Mouse (Mus musculus): ENCODE measurements around the gene Nlk. TPM values are rescaled to one million over a fixed set of nuclear protein-coding genes. Genes with fewer than 3 reads are reported as not detected.

The Nlk gene
- polyA plus RNA-seq, 1 experiment from 2014 or later, result 13.6 TPM

DNA sequence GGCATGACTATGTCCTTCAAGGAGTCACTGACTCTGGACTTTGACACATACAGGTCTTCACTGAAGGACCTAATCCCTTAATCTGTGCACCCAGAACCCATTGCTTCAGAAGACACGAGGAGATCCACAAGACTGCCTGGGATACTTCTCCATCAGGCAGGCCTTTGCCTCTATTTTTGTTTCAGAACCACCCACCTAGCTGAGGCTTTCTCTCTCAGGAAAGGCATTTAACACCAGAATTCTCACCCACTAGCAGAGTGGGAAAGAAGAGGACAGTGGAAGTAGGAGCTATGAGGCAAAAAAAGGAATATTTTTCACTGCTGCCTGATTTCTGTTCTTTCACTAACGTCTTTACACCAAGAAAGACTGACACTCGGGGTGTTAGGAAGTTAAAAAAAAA lies 29.2 kb upstream of the Nlk start:
- Histone ChIP-seq H3K27ac (no peak overlapping the region), H3K9ac (no peak overlapping the region)
- 66% methylated on average over 3 of the region's 3 CpGs for WGBS

DNA sequence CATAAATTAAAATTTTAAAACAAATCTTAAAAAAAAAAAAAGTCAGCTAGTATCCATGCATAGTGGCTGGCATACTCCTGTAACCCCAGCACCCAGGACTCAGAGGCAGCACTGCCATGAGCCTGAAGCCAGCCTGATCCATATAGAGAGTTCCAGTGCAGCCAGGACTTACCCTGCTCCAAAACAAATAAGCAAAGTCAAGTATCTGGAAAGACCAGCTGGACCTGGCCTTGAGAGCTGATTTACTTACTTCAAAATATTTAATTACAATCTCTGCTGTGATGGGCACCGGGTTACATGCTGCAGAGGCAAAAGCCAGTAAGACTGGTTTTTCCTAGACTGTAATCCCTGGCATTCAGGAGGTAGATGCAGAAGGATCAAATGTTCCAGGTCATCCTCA lies 27.6 kb upstream of the Nlk start:
- 74% methylated on average over 1 of the region's 1 CpGs for WGBS
- no peaks in the 10 kb centered on the region for H3K36me3 ChIP-seq
- no peak overlapping the region for H3K9ac ChIP-seq
- no peaks in the 10 kb centered on the region for H3K4me1 ChIP-seq (replicated peaks)
- no peak overlapping the region for H3K4me3 ChIP-seq
- ATAC-seq (replicated peaks; ENCODE audit: insufficient number of reproducible peaks, insufficient read depth, low FRiP score, low read depth), result no peak
- H3K27me3 ChIP-seq, result no peaks in the 10 kb centered on the region
- no peak overlapping the region for H3K27ac ChIP-seq
- no peaks in the 10 kb centered on the region for H3K9me3 ChIP-seq (replicated peaks)
- no peak overlapping the region for H3K4me2 ChIP-seq

More for the DNA sequence above, 29.2 kb upstream of the Nlk start:
- Histone ChIP-seq H3K36me3 (no peaks in the 10 kb centered on the region), H3K9me3 (replicated peaks) (no peaks in the 10 kb centered on the region), H3K4me3 (no peak overlapping the region), H3K4me2 (no peak overlapping the region), H3K4me1 (replicated peaks) (no peaks in the 10 kb centered on the region), H3K27me3 (no peaks in the 10 kb centered on the region)
- no peak for ATAC-seq (replicated peaks; ENCODE audit: insufficient number of reproducible peaks, insufficient read depth, low FRiP score, low read depth)

DNA sequence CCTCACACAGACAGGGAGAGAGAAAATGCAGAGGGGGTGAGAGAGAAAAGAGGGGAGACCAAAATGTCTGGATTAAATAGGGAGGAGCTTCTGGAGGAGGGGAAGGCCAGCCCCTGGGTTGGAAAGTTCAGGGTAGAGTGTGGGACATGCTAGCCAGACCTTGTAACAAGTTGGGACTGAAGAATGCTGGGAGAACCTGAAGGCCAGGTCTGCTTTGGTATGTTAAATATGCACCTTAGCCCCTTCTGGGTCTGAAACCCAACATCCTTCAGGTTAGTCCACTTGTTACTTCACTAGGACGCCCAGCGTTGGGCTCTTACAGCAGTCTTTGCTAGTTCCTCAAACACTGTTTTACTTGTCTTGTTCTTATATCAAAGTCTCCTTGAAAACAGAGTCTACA lies 24.2 kb upstream of the Nlk start:
- Histone ChIP-seq H3K4me2 (no peak overlapping the region), H3K36me3 (no peaks in the 10 kb centered on the region), H3K27me3 (no peaks in the 10 kb centered on the region), H3K4me3 (no peak overlapping the region), H3K9ac (no peak overlapping the region), H3K4me1 (replicated peaks) (no peaks in the 10 kb centered on the region), H3K9me3 (replicated peaks) (no peaks in the 10 kb centered on the region), H3K27ac (no peak overlapping the region)
- WGBS, result 73% methylated on average over 2 of the region's 2 CpGs
- no peak for ATAC-seq (replicated peaks; ENCODE audit: insufficient number of reproducible peaks, insufficient read depth, low FRiP score, low read depth)

DNA sequence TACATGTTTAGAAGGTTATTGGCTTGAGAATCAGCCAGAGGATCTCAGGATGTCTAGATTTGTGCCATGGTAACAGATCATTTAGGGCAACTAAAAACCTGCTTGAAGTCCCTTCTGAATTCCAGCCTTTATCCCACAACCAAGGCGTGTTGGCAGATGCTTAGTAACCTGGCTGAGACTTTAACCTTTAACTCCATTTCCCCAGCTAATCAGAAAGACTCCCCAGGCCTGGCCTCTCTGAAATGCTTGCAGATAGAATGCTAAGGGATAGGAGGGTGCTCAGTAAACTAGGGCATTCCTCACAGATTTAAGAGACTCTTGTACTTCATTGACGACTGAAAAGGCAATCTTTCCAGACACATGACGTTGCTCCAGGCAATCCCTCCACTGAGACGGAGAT lies 20.5 kb upstream of the Nlk start:
- Histone ChIP-seq H3K4me3 (no peak overlapping the region), H3K27me3 (no peaks in the 10 kb centered on the region), H3K4me1 (replicated peaks) (no peaks in the 10 kb centered on the region), H3K36me3 (no peaks in the 10 kb centered on the region), H3K9ac (no peak overlapping the region), H3K27ac (no peak overlapping the region), H3K9me3 (replicated peaks) (no peaks in the 10 kb centered on the region), H3K4me2 (no peak overlapping the region)
- 66% methylated on average over 4 of the region's 4 CpGs for WGBS
- ATAC-seq (replicated peaks; ENCODE audit: insufficient number of reproducible peaks, insufficient read depth, low FRiP score, low read depth), result no peak

DNA sequence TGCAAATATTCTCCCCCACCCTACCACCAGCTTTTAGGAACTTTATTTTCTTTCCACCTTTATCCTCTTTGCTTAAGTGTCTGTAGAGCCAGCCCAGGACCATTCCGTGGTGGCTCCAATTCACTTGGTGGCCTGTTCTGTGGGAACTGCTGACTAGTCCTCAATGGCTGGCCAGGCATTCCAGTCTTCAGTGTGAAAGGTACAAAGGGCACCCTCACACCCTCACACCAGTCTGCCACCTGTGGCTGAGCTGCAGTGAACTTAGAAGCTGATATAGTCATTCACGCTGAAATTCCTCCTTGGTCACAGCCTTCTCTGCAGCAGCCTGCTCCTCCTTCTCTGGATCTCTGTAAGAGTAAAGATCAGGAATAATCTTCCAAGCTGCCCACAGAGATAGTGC lies 11.5 kb upstream of the Nlk start:
- no peak overlapping the region for H3K9ac ChIP-seq
- no peaks in the 10 kb centered on the region for H3K9me3 ChIP-seq (replicated peaks)
- no peak overlapping the region for H3K4me3 ChIP-seq
- H3K27me3 ChIP-seq, result no peaks in the 10 kb centered on the region
- ATAC-seq (replicated peaks; ENCODE audit: insufficient number of reproducible peaks, insufficient read depth, low FRiP score, low read depth), result no peak
- H3K36me3 ChIP-seq, result no peaks in the 10 kb centered on the region
- no peak overlapping the region for H3K27ac ChIP-seq
- H3K4me1 ChIP-seq (replicated peaks), result no peaks in the 10 kb centered on the region
- 59% methylated on average over 2 of the region's 2 CpGs for WGBS
- H3K4me2 ChIP-seq, result no peak overlapping the region

DNA sequence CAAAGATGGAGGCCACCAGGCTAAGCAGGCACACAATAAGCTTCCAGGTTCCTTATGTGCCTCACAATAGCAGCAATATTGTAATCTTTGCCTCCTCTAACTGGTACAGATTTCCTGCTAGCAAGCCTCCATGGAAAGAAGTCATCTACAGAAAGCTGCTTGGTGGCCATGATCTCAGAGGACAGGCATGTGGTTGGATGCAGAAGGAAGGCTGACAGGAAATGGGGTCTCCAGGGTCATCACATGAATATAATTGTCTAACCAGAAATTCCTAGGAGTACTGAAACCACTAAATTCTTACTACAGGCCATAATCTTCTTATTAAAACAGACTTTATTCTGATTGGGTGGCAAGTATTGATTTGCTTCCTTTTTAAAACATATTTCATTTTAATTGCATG lies 8.9 kb upstream of the Nlk start:
- H3K9me3 ChIP-seq (replicated peaks), result no peaks in the 10 kb centered on the region
- H3K9ac ChIP-seq, result no peak overlapping the region
- no peaks in the 10 kb centered on the region for H3K27me3 ChIP-seq
- no peak overlapping the region for H3K27ac ChIP-seq
- no peaks in the 10 kb centered on the region for H3K36me3 ChIP-seq
- H3K4me1 ChIP-seq (replicated peaks), result no peaks in the 10 kb centered on the region
- ATAC-seq (replicated peaks; ENCODE audit: insufficient number of reproducible peaks, insufficient read depth, low FRiP score, low read depth), result no peak
- H3K4me3 ChIP-seq, result no peak overlapping the region
- H3K4me2 ChIP-seq, result no peak overlapping the region

DNA sequence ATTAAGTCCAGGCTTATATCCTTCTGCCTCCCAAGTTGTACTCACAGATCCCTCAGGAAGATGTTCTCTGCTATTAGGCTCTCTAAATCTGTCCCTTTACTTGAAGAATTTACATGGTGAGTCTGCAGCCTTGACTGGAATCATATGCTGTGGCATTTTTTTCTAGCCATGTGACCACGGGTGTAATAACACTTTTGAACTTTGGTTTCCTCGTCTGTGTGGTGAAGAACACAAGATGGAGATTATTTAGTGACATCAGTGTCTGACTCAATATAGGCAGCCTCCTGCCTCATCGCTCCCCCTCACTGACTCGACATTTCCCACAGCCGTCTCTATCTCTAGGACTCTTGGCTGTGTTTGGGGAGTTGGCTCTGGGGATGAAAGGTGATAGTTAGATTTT lies 5.9 kb upstream of the Nlk start:
- 58% methylated on average over 5 of the region's 5 CpGs for WGBS
- no peak for ATAC-seq (replicated peaks; ENCODE audit: insufficient number of reproducible peaks, insufficient read depth, low FRiP score, low read depth)
- Histone ChIP-seq H3K36me3 (no peaks in the 10 kb centered on the region), H3K4me1 (replicated peaks) (no peaks in the 10 kb centered on the region), H3K4me3 (no peak overlapping the region), H3K4me2 (no peak overlapping the region), H3K27me3 (no peaks in the 10 kb centered on the region), H3K27ac (no peak overlapping the region), H3K9me3 (replicated peaks) (no peaks in the 10 kb centered on the region), H3K9ac (no peak overlapping the region)

DNA sequence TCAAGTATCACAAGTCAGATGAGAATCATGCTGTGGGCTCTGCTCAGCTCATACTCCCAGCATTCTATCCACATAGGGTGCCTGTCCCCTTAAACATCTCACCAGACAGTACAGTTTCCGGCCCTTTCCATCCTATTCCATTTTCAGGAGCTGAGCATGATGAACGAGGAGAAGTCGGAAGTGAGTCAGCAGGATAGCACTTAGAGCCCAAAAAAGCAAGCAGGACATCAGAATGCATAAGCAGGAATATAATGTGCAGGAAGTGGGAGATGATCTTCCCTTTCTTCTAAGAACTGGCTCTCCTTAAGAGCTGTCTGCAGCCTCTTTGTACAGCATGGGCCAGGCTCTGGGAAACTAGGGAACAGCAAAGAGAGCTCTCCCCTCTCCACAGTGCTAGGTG lies 5.1 kb upstream of the Nlk start:
- no peaks in the 10 kb centered on the region for H3K27me3 ChIP-seq
- WGBS, result 35% methylated on average over 3 of the region's 3 CpGs

DNA sequence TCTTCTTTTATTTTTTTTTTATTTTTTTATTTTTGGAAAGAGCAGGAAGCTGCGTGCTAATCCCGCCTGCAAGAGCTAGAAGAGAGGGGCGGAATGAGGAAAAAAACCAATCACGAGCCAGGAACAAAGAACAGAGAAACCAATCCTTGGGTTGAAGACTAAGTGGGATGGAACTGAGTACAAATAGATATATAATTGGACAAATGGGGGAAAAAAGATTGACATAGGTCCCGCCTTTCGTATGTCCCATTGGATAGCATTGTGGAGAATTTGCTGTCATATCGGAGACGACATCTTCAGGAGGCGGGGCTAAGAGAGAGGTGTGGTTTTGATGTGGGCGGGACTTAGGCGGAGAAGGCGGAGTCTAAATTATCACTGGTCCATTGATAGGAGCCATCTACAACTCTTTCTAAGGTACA lies 589 bp upstream of the Nlk start:
- WGBS, result under 1% methylated on average over 12 of the region's 12 CpGs
- Histone ChIP-seq H3K4me1 (replicated peaks) (peaks cover 27% of the 10 kb centered on the region), H3K4me2 (peak overlapping the region; percentile 51), H3K27me3 (no peaks in the 10 kb centered on the region), H3K36me3 (no peaks in the 10 kb centered on the region), H3K4me3 (peak overlapping the region; percentile 85), H3K9ac (no peak overlapping the region), H3K27ac (peak overlapping the region; percentile 79), H3K9me3 (replicated peaks) (no peaks in the 10 kb centered on the region)
- ATAC-seq (replicated peaks; ENCODE audit: insufficient number of reproducible peaks, insufficient read depth, low FRiP score, low read depth), result peak; percentile 86

More for the DNA sequence above, 5.1 kb upstream of the Nlk start:
- ATAC-seq (replicated peaks; ENCODE audit: insufficient number of reproducible peaks, insufficient read depth, low FRiP score, low read depth), result no peak
- Histone ChIP-seq H3K4me2 (no peak overlapping the region), H3K9me3 (replicated peaks) (no peaks in the 10 kb centered on the region), H3K9ac (no peak overlapping the region), H3K4me1 (replicated peaks) (no peaks in the 10 kb centered on the region), H3K36me3 (no peaks in the 10 kb centered on the region), H3K4me3 (no peak overlapping the region), H3K27ac (no peak overlapping the region)

DNA sequence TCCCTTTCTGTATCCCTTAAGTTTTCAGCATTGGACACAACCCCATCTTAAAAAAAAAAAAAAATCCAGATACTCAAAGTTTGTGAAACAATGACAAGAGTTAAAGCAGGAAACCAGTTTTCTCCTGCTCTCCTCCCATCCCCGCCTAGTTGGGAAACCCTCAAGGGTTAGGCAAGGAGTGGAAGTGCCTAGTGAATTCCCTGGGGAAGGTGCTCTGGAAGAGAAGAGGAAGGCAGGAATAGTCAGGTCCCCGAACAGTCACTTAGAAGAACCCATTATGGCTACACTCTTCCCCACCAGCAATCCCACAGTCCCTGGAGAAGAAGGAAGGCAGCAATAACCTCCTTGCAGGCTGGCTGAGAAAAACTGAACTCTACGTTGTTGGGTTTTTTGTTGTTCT lies 2.9 kb downstream of the Nlk start:
- Histone ChIP-seq H3K4me3 (peak overlapping the region; percentile 26), H3K9me3 (replicated peaks) (no peaks in the 10 kb centered on the region), H3K4me2 (peak overlapping the region; percentile 55), H3K27me3 (no peaks in the 10 kb centered on the region), H3K4me1 (replicated peaks) (peaks cover 41% of the 10 kb centered on the region), H3K36me3 (no peaks in the 10 kb centered on the region), H3K9ac (0 out of 2 replicates have a peak overlapping the region, but pooled peaks have one; percentile 38), H3K27ac (peak overlapping the region; percentile 39; the same call in 1 of the 2 replicates)
- ATAC-seq (replicated peaks; ENCODE audit: insufficient number of reproducible peaks, insufficient read depth, low FRiP score, low read depth), result no peak
- 49% methylated on average over 3 of the region's 3 CpGs for WGBS

DNA sequence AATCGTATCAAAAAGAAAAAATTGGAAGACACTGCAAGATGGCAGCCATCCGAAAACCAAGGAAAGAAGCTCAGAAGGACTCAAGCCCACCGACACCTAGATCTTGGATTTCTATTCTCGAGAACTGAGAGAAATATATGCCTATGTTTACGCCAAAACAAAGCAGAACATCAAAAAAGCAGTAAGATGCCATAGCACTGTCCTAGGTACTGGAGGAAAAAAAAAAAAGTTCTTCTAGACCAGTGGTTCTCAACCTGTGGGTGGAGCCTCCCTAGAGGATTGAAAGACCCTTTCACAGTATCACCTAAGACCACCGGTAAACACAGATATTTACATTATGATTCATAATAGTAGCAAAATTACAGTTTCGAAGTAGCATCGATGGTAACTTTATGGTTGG lies 3.9 kb downstream of the Nlk start:
- Histone ChIP-seq H3K27me3 (no peaks in the 10 kb centered on the region), H3K27ac (no peak overlapping the region), H3K9ac (no peak overlapping the region), H3K4me2 (no peak overlapping the region), H3K36me3 (no peaks in the 10 kb centered on the region), H3K4me1 (replicated peaks) (peaks cover 45% of the 10 kb centered on the region), H3K4me3 (no peak overlapping the region), H3K9me3 (replicated peaks) (no peaks in the 10 kb centered on the region)
- 90% methylated on average over 8 of the region's 8 CpGs for WGBS
- no peak for ATAC-seq (replicated peaks; ENCODE audit: insufficient number of reproducible peaks, insufficient read depth, low FRiP score, low read depth)

DNA sequence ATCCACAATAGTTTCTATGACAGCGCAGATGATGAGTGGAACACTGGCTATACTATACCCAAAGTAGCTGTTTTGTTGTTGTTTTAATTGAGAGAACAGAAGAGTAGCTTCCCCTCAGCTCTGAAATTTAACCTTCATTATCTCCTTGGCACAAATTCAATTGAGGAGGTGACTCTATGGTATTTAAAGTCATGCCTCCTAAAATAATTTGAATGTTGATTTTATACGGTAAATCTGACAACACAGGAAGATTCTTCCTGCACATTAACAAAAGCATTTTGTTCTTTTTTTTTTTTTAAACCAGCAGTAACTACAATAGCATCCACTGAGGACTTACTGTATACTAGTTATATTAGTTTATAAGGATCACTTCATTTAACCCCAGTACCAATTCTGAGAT lies 6.0 kb downstream of the Nlk start:
- Histone ChIP-seq H3K4me1 (replicated peaks) (peaks cover 49% of the 10 kb centered on the region), H3K9me3 (replicated peaks) (no peaks in the 10 kb centered on the region), H3K27ac (peak overlapping the region; percentile 31; the same call in 1 of the 2 replicates), H3K9ac (no peak overlapping the region), H3K4me2 (no peak overlapping the region), H3K36me3 (no peaks in the 10 kb centered on the region), H3K4me3 (no peak overlapping the region), H3K27me3 (no peaks in the 10 kb centered on the region)
- 42% methylated on average over 2 of the region's 2 CpGs for WGBS
- ATAC-seq (replicated peaks; ENCODE audit: insufficient number of reproducible peaks, insufficient read depth, low FRiP score, low read depth), result no peak

Measured in heart, embryonic 15.5 days (tissue).